ENCODE assay signal across 12 mouse cellular contexts in the genomic region with DNA sequence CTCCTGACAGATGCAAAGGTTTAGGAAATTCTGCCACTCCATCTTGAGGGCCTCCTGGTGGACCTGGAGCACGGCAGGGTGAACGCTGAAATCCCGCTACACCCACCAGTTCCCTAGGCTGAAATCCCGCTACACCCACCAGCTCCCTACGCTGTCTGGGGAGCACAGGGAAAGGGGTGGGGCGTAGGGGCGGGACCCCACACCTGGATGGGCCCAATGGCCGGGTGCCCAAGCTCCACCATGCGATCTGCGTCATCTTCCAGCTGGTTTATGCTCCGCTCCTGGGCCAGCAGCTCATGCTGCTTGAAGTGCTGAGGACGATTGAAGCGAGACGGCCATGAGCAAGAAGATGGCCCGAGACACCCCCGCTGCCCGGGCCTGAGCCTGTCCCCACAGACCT. TPM values are rescaled to one million over a fixed set of nuclear protein-coding genes. Genes with fewer than 3 reads are reported as not detected.
DNase-seq lines count a peak whose midpoint lies in the region; ATAC-seq lines count a peak whose summit lies in the region.
"Had no signal": no experiment of that assay in that cellular context is flagged by ENCODE, and none has a peak within 500 bp of the region (broad histone marks: within the 10 kb centered on the region; RNA-seq: fewer than 3 reads in every experiment).

No protein-coding gene starts in this region.

- no peak overlapping the region for H3K27ac ChIP-seq in kidney, embryonic 16.5 days (ENCODE audit: low read length)
- no peak overlapping the region for H3K27ac ChIP-seq in embryonic facial prominence, embryonic 12.5 days
- H3K27ac ChIP-seq in hindbrain, embryonic 13.5 days = no peak overlapping the region
- H3K27ac ChIP-seq in midbrain, embryonic 16.5 days (ENCODE audit: low read length) = no peak overlapping the region

- H3K9me3 ChIP-seq in kidney, embryonic 16.5 days (ENCODE audit: low read length) = no peaks in the 10 kb centered on the region
- no peaks in the 10 kb centered on the region for H3K9me3 ChIP-seq in embryonic facial prominence, embryonic 12.5 days
- H3K9me3 ChIP-seq in hindbrain, embryonic 13.5 days = no peaks in the 10 kb centered on the region
- no peaks in the 10 kb centered on the region for H3K9me3 ChIP-seq in midbrain, embryonic 16.5 days (replicated peaks; ENCODE audit: control insufficient read depth, low read length, poor library complexity, severe bottlenecking)
- H3K9me3 ChIP-seq: G1E had no signal

- DNase-seq in kidney, postnatal 36 days = no peak
- no peak for DNase-seq in lung, postnatal 25 days (ENCODE audit: low spot score)
- DNase-seq: adrenal gland, postnatal 36 days; lung, postnatal 10 days had no signal

- 28% methylated on average over 16 of the region's 17 CpGs for WGBS in kidney, embryonic 16.5 days
- WGBS in embryonic facial prominence, embryonic 12.5 days = 24% methylated on average over 17 of the region's 17 CpGs
- WGBS in hindbrain, embryonic 13.5 days = 26% methylated on average over 17 of the region's 17 CpGs
- WGBS in midbrain, embryonic 16.5 days = 33% methylated on average over 17 of the region's 17 CpGs

- peaks cover 7% of the 10 kb centered on the region; the same call in 1 of the 2 replicates for H3K27me3 ChIP-seq in kidney, embryonic 16.5 days (ENCODE audit: insufficient read depth, low read length)
- peaks cover 30% of the 10 kb centered on the region for H3K27me3 ChIP-seq in embryonic facial prominence, embryonic 12.5 days
- peaks cover 44% of the 10 kb centered on the region for H3K27me3 ChIP-seq in hindbrain, embryonic 13.5 days
- peaks cover 3% of the 10 kb centered on the region; the same call in 1 of the 2 replicates for H3K27me3 ChIP-seq in midbrain, embryonic 16.5 days (ENCODE audit: control insufficient read depth, insufficient read depth, low read depth, low read length)

- peak overlapping the region; percentile 39 for H3K9ac ChIP-seq in kidney, embryonic 16.5 days (replicated peaks; ENCODE audit: low read length)
- peak overlapping the region; percentile 17; the same call in 1 of the 2 replicates for H3K9ac ChIP-seq in embryonic facial prominence, embryonic 12.5 days
- H3K9ac ChIP-seq in hindbrain, embryonic 13.5 days = peak overlapping the region; percentile 36; the same call in 1 of the 2 replicates
- H3K9ac ChIP-seq in midbrain, embryonic 16.5 days (ENCODE audit: low read depth, low read length) = peak overlapping the region; percentile 21; the same call in 1 of the 2 replicates

- H3K36me3 ChIP-seq in kidney, embryonic 16.5 days (ENCODE audit: insufficient read depth, low read length) = no peaks in the 10 kb centered on the region
- no peaks in the 10 kb centered on the region for H3K36me3 ChIP-seq in embryonic facial prominence, embryonic 12.5 days
- H3K36me3 ChIP-seq in hindbrain, embryonic 13.5 days = no peaks in the 10 kb centered on the region
- H3K36me3 ChIP-seq in midbrain, embryonic 16.5 days (ENCODE audit: control insufficient read depth, insufficient read depth, low read length) = no peaks in the 10 kb centered on the region
- H3K36me3 ChIP-seq: G1E had no signal

- H3K4me2 ChIP-seq in kidney, embryonic 16.5 days (replicated peaks; ENCODE audit: low read depth, low read length) = peak overlapping the region; percentile 8
- peak overlapping the region; percentile 29; the same call in 1 of the 2 replicates for H3K4me2 ChIP-seq in embryonic facial prominence, embryonic 12.5 days (replicated peaks)
- peak overlapping the region; percentile 17; the same call in 1 of the 2 replicates for H3K4me2 ChIP-seq in hindbrain, embryonic 13.5 days
- peak overlapping the region; percentile 33; the same call in 1 of the 2 replicates for H3K4me2 ChIP-seq in midbrain, embryonic 16.5 days (ENCODE audit: low read length)

- ATAC-seq in kidney, embryonic 16.5 days (ENCODE audit: low FRiP score, low TSS enrichment) = peak; percentile 1; the same call in 1 of the 2 replicates
- no peak for ATAC-seq in embryonic facial prominence, embryonic 12.5 days (ENCODE audit: insufficient number of reproducible peaks, insufficient read depth, low FRiP score, low TSS enrichment)
- ATAC-seq in hindbrain, embryonic 13.5 days (ENCODE audit: low FRiP score) = no peak
- ATAC-seq in midbrain, embryonic 16.5 days = no peak
- no peak for ATAC-seq in erythroid progenitor cell, adult 5-6 weeks (replicated peaks; ENCODE audit: low FRiP score, poor library complexity, severe bottlenecking)
- no peak for ATAC-seq in megakaryocyte-erythroid progenitor cell, adult 5-6 weeks (replicated peaks; ENCODE audit: low FRiP score, low TSS enrichment, poor library complexity, severe bottlenecking)

- no peak overlapping the region for H3K4me3 ChIP-seq in kidney, embryonic 16.5 days (ENCODE audit: low read length)
- no peak overlapping the region for H3K4me3 ChIP-seq in embryonic facial prominence, embryonic 12.5 days
- no peak overlapping the region for H3K4me3 ChIP-seq in hindbrain, embryonic 13.5 days
- H3K4me3 ChIP-seq in midbrain, embryonic 16.5 days (ENCODE audit: low read depth, low read length) = peak overlapping the region; percentile 2; the same call in 1 of the 2 replicates

- 0 out of 2 replicates have a peak, but pooled peaks cover 3% of the 10 kb centered on the region for H3K4me1 ChIP-seq in kidney, embryonic 16.5 days (ENCODE audit: insufficient read depth, low read length)
- H3K4me1 ChIP-seq in embryonic facial prominence, embryonic 12.5 days = peaks cover 2% of the 10 kb centered on the region; the same call in 1 of the 2 replicates
- 0 out of 2 replicates have a peak, but pooled peaks cover 5% of the 10 kb centered on the region for H3K4me1 ChIP-seq in hindbrain, embryonic 13.5 days (replicated peaks)
- no peaks in the 10 kb centered on the region for H3K4me1 ChIP-seq in midbrain, embryonic 16.5 days (ENCODE audit: control insufficient read depth, insufficient read depth, low read length)

RNA-seq across cellular contexts. Expression of a gene that starts 5.5 kb away (rescaled TPM):
- 3.5 and 4.1 TPM in 2 replicates for polyA plus RNA-seq in kidney, embryonic 16.5 days (2015; fragmentation: Nextera tagmentation; extraction: Ambion mirVana)
- 2.9 and 3.1 TPM in 2 replicates for polyA plus RNA-seq in embryonic facial prominence, embryonic 12.5 days (2016; fragmentation: Nextera tagmentation; extraction: Ambion mirVana)
- 0.35 and 0.43 TPM in 2 replicates for polyA plus RNA-seq in hindbrain, embryonic 13.5 days (2015; fragmentation: Nextera tagmentation; extraction: Ambion mirVana)
- 0.88 and 1.3 TPM in 2 replicates for polyA plus RNA-seq in midbrain, embryonic 16.5 days (2015; fragmentation: Nextera tagmentation; extraction: Ambion mirVana)
- not detected in 2 replicates for total RNA-seq in erythroid progenitor cell, adult 5-6 weeks (2015; ENCODE audit: low replicate concordance)
- total RNA-seq in erythroid progenitor cell, adult 5-6 weeks (2017; ENCODE audit: low replicate concordance) = not detected in 2 replicates
- total RNA-seq in megakaryocyte-erythroid progenitor cell, adult 5-6 weeks (2014; fragmentation: Nextera tagmentation) = 0.32 TPM in 1 of 2 replicates, not detected in the other
- 0.69 and 0.80 TPM in 2 replicates for total RNA-seq in megakaryocyte-erythroid progenitor cell, adult 5-6 weeks (2017)

RNA-seq across cellular contexts. Expression of a gene that starts 33.6 kb away (rescaled TPM):
- polyA plus RNA-seq in kidney, embryonic 16.5 days (2015; fragmentation: Nextera tagmentation; extraction: Ambion mirVana) = 46.1 and 48.8 TPM in 2 replicates
- polyA plus RNA-seq in embryonic facial prominence, embryonic 12.5 days (2016; fragmentation: Nextera tagmentation; extraction: Ambion mirVana) = 25.8 and 26.4 TPM in 2 replicates
- polyA plus RNA-seq in hindbrain, embryonic 13.5 days (2015; fragmentation: Nextera tagmentation; extraction: Ambion mirVana) = 53.2 and 54.6 TPM in 2 replicates
- 64.0 and 71.5 TPM in 2 replicates for polyA plus RNA-seq in midbrain, embryonic 16.5 days (2015; fragmentation: Nextera tagmentation; extraction: Ambion mirVana)
- total RNA-seq in erythroid progenitor cell, adult 5-6 weeks (2015; ENCODE audit: low replicate concordance) = 15.5 and 18.4 TPM in 2 replicates
- 6.4 and 20.5 TPM in 2 replicates for total RNA-seq in erythroid progenitor cell, adult 5-6 weeks (2017; ENCODE audit: low replicate concordance)
- total RNA-seq in megakaryocyte-erythroid progenitor cell, adult 5-6 weeks (2014; fragmentation: Nextera tagmentation) = 18.2 and 21.3 TPM in 2 replicates
- 19.9 and 27.1 TPM in 2 replicates for total RNA-seq in megakaryocyte-erythroid progenitor cell, adult 5-6 weeks (2017)

RNA-seq across cellular contexts. Expression of a gene that starts 33.8 kb away (rescaled TPM):
- 85.0 and 85.9 TPM in 2 replicates for polyA plus RNA-seq in kidney, embryonic 16.5 days (2015; fragmentation: Nextera tagmentation; extraction: Ambion mirVana)
- 66.5 and 71.9 TPM in 2 replicates for polyA plus RNA-seq in embryonic facial prominence, embryonic 12.5 days (2016; fragmentation: Nextera tagmentation; extraction: Ambion mirVana)
- 87.7 and 91.7 TPM in 2 replicates for polyA plus RNA-seq in hindbrain, embryonic 13.5 days (2015; fragmentation: Nextera tagmentation; extraction: Ambion mirVana)
- 82.0 and 82.5 TPM in 2 replicates for polyA plus RNA-seq in midbrain, embryonic 16.5 days (2015; fragmentation: Nextera tagmentation; extraction: Ambion mirVana)
- 11.2 and 19.3 TPM in 2 replicates for total RNA-seq in erythroid progenitor cell, adult 5-6 weeks (2015; ENCODE audit: low replicate concordance)
- 3.0 and 3.7 TPM in 2 replicates for total RNA-seq in erythroid progenitor cell, adult 5-6 weeks (2017; ENCODE audit: low replicate concordance)
- total RNA-seq in megakaryocyte-erythroid progenitor cell, adult 5-6 weeks (2014; fragmentation: Nextera tagmentation) = 82.7 and 85.5 TPM in 2 replicates
- 28.1 and 28.8 TPM in 2 replicates for total RNA-seq in megakaryocyte-erythroid progenitor cell, adult 5-6 weeks (2017)

RNA-seq across cellular contexts. Expression of a gene that starts 41.6 kb away (rescaled TPM):
- 95.9 and 96.7 TPM in 2 replicates for polyA plus RNA-seq in kidney, embryonic 16.5 days (2015; fragmentation: Nextera tagmentation; extraction: Ambion mirVana)
- polyA plus RNA-seq in embryonic facial prominence, embryonic 12.5 days (2016; fragmentation: Nextera tagmentation; extraction: Ambion mirVana) = 105 and 107 TPM in 2 replicates
- 63.7 and 64.4 TPM in 2 replicates for polyA plus RNA-seq in hindbrain, embryonic 13.5 days (2015; fragmentation: Nextera tagmentation; extraction: Ambion mirVana)
- polyA plus RNA-seq in midbrain, embryonic 16.5 days (2015; fragmentation: Nextera tagmentation; extraction: Ambion mirVana) = 58.2 and 59.2 TPM in 2 replicates
- total RNA-seq in erythroid progenitor cell, adult 5-6 weeks (2015; ENCODE audit: low replicate concordance) = 13.7 and 18.9 TPM in 2 replicates
- 18.2 and 21.3 TPM in 2 replicates for total RNA-seq in erythroid progenitor cell, adult 5-6 weeks (2017; ENCODE audit: low replicate concordance)
- total RNA-seq in megakaryocyte-erythroid progenitor cell, adult 5-6 weeks (2014; fragmentation: Nextera tagmentation) = 68.2 and 80.6 TPM in 2 replicates
- total RNA-seq in megakaryocyte-erythroid progenitor cell, adult 5-6 weeks (2017) = 43.9 and 64.9 TPM in 2 replicates

RNA-seq across cellular contexts. Expression of a gene that starts 48.3 kb away (rescaled TPM):
- polyA plus RNA-seq in kidney, embryonic 16.5 days (2015; fragmentation: Nextera tagmentation; extraction: Ambion mirVana) = 0.14 and 0.19 TPM in 2 replicates
- 0.47 and 0.56 TPM in 2 replicates for polyA plus RNA-seq in embryonic facial prominence, embryonic 12.5 days (2016; fragmentation: Nextera tagmentation; extraction: Ambion mirVana)
- 0.27 and 0.56 TPM in 2 replicates for polyA plus RNA-seq in hindbrain, embryonic 13.5 days (2015; fragmentation: Nextera tagmentation; extraction: Ambion mirVana)
- 0.46 and 0.62 TPM in 2 replicates for polyA plus RNA-seq in midbrain, embryonic 16.5 days (2015; fragmentation: Nextera tagmentation; extraction: Ambion mirVana)
- not detected in 2 replicates for total RNA-seq in erythroid progenitor cell, adult 5-6 weeks (2015; ENCODE audit: low replicate concordance)
- not detected in 2 replicates for total RNA-seq in erythroid progenitor cell, adult 5-6 weeks (2017; ENCODE audit: low replicate concordance)
- total RNA-seq in megakaryocyte-erythroid progenitor cell, adult 5-6 weeks (2014; fragmentation: Nextera tagmentation) = not detected in 2 replicates
- not detected in 2 replicates for total RNA-seq in megakaryocyte-erythroid progenitor cell, adult 5-6 weeks (2017)
- total RNA-seq: adrenal gland, postnatal 36 days; layer of hippocampus, postnatal 25 days had no signal
- polyA plus RNA-seq: G1E had no signal
